Mouse (Mus musculus): ENCODE data around the gene Tldc2.

Tldc2 gene

GRCm38 (mm10) chr2:157086796-157087195 lies at the start of gene Tldc2:
Gene Tldc2 (plus strand): TSS chr2:157087055.
- no peak for DNase-seq (ENCODE audit: low read depth, low spot score)

GRCm38 (mm10) chr2:157037303-157037702 lies 49.6 kb upstream of the Tldc2 start:
- DNase-seq (ENCODE audit: low read depth, low spot score) = no peak

- DNase-seq (ENCODE audit: low read depth, low spot score) = no peak
Observed at GRCm38 (mm10) chr2:157039900-157040648, 46.8 kb upstream of the Tldc2 start.

GRCm38 (mm10) chr2:157040649-157041046 lies 46.2 kb upstream of the Tldc2 start:
- no peak for DNase-seq (ENCODE audit: low read depth, low spot score)

GRCm38 (mm10) chr2:157041421-157041820 lies 45.4 kb upstream of the Tldc2 start:
- DNase-seq (ENCODE audit: low read depth, low spot score) = no peak

- no peak for DNase-seq (ENCODE audit: low read depth, low spot score)
Observed at GRCm38 (mm10) chr2:157043556-157043955, 43.3 kb upstream of the Tldc2 start.

GRCm38 (mm10) chr2:157043987-157044386 lies 42.9 kb upstream of the Tldc2 start:
- no peak for DNase-seq (ENCODE audit: low read depth, low spot score)

- DNase-seq (ENCODE audit: low read depth, low spot score) = no peak
Observed at GRCm38 (mm10) chr2:157045932-157046331, 40.9 kb upstream of the Tldc2 start.

- DNase-seq (ENCODE audit: low read depth, low spot score) = no peak
Observed at GRCm38 (mm10) chr2:157046956-157047355, 39.9 kb upstream of the Tldc2 start.

GRCm38 (mm10) chr2:157048395-157049181 lies 38.3 kb upstream of the Tldc2 start:
- no peak for DNase-seq (ENCODE audit: low read depth, low spot score)

- DNase-seq (ENCODE audit: low read depth, low spot score) = no peak
Observed at GRCm38 (mm10) chr2:157049831-157050243, 37.0 kb upstream of the Tldc2 start.

GRCm38 (mm10) chr2:157052448-157052847 lies 34.4 kb upstream of the Tldc2 start:
- DNase-seq (ENCODE audit: low read depth, low spot score) = no peak

GRCm38 (mm10) chr2:157053124-157053523 lies 33.7 kb upstream of the Tldc2 start:
- DNase-seq (ENCODE audit: low read depth, low spot score) = no peak

- no peak for DNase-seq (ENCODE audit: low read depth, low spot score)
Observed at GRCm38 (mm10) chr2:157053787-157054186, 33.1 kb upstream of the Tldc2 start.

GRCm38 (mm10) chr2:157054297-157054696 lies 32.6 kb upstream of the Tldc2 start:
- no peak for DNase-seq (ENCODE audit: low read depth, low spot score)

GRCm38 (mm10) chr2:157054816-157055215 lies 32.0 kb upstream of the Tldc2 start:
- no peak for DNase-seq (ENCODE audit: low read depth, low spot score)

- no peak for DNase-seq (ENCODE audit: low read depth, low spot score)
Observed at GRCm38 (mm10) chr2:157055721-157056120, 31.1 kb upstream of the Tldc2 start.

GRCm38 (mm10) chr2:157057186-157057585 lies 29.7 kb upstream of the Tldc2 start:
- no peak for DNase-seq (ENCODE audit: low read depth, low spot score)

- no peak for DNase-seq (ENCODE audit: low read depth, low spot score)
Observed at GRCm38 (mm10) chr2:157057758-157058157, 29.1 kb upstream of the Tldc2 start.

GRCm38 (mm10) chr2:157058342-157058998 lies 28.4 kb upstream of the Tldc2 start:
- peak; percentile 77 for DNase-seq (ENCODE audit: low read depth, low spot score)

GRCm38 (mm10) chr2:157059166-157059565 lies 27.7 kb upstream of the Tldc2 start:
- DNase-seq (ENCODE audit: low read depth, low spot score) = no peak

- no peak for DNase-seq (ENCODE audit: low read depth, low spot score)
Observed at GRCm38 (mm10) chr2:157060037-157060436, 26.8 kb upstream of the Tldc2 start.
